Mouse (Mus musculus): ENCODE results near the gene 1700057G04Rik. TPM values are rescaled to one million over a fixed set of nuclear protein-coding genes. Genes with fewer than 3 reads are reported as not detected.

The 1700057G04Rik gene
- polyA plus RNA-seq, 1 experiment: not detected

DNA sequence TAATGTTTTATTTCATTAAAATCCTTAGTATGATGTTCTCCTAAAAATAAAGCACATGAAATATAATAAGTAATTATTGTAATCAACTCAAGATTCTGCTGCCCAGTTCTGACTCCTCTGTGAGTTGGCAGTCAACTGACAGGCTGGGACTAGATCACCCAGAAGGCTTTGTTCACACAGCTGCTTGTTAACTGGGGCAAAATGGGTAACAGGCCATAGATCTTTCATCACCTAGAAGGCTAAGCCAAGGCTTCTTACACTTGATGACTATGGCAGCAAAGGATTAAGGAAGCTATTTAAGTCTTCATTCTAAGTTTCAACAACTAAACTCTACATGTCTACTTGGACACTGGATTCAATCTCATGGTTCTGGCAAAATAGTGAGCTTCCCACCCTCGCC is 68.8 kb downstream of the 1700057G04Rik start:
- no peaks in the 10 kb centered on the region for H3K27me3 ChIP-seq (ENCODE audit: control insufficient read depth, insufficient read depth, low read length)
- H3K4me3 ChIP-seq (ENCODE audit: extremely low read depth, insufficient read depth, insufficient read length): no peak overlapping the region
- WGBS: 78% methylated on average over 1 of the region's 1 CpGs
- no peaks in the 10 kb centered on the region for H3K36me3 ChIP-seq (ENCODE audit: control insufficient read depth, insufficient read depth, low read length)
- no peak overlapping the region for H3K27ac ChIP-seq (ENCODE audit: insufficient read depth, low read length)
- DNase-seq (ENCODE audit: low read depth in 1 of 2, low spot score in 2 of 2): no peak
- no peaks in the 10 kb centered on the region for H3K4me1 ChIP-seq (ENCODE audit: control insufficient read depth, insufficient read depth, insufficient read length)
- TF ChIP-seq CTCF (IDR thresholded peaks at IDR 0.05; ENCODE audit: extremely low read depth, insufficient read depth, insufficient read length, insufficient replicate concordance): no peak
- TF ChIP-seq POLR2A (IDR thresholded peaks at IDR 0.05; ENCODE audit: low read depth, low read length): no peak

DNA sequence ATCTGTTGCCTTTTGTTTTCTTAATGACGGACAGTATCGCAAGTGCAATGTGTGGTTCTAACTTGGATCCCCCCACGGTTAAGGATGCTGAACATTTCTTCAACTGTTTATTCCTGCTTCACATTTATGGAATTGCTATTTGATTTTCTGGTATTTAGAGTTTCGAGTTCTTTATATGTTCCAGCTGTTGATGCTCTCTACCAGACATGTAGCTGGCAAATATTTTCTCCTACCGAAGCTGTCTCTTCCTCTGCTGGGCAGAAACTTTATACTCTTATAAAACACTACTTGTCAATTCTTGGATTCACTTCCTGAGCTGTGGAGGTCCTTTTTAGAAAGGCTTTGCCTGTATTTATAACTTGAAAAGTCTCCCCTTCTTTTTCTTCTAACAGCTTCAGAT is 70.1 kb downstream of the 1700057G04Rik start:
- Histone ChIP-seq H3K27ac (ENCODE audit: insufficient read depth, low read length) (no peak overlapping the region), H3K4me1 (ENCODE audit: control insufficient read depth, insufficient read depth, insufficient read length) (no peaks in the 10 kb centered on the region), H3K4me3 (ENCODE audit: extremely low read depth, insufficient read depth, insufficient read length) (no peak overlapping the region), H3K36me3 (ENCODE audit: control insufficient read depth, insufficient read depth, low read length) (no peaks in the 10 kb centered on the region), H3K27me3 (ENCODE audit: control insufficient read depth, insufficient read depth, low read length) (no peaks in the 10 kb centered on the region)
- TF ChIP-seq POLR2A (IDR thresholded peaks at IDR 0.05; ENCODE audit: low read depth, low read length) (no peak), CTCF (IDR thresholded peaks at IDR 0.05; ENCODE audit: extremely low read depth, insufficient read depth, insufficient read length, insufficient replicate concordance) (no peak)
- WGBS: 82% methylated on average over 5 of the region's 5 CpGs
- DNase-seq (ENCODE audit: low read depth in 1 of 2, low spot score in 2 of 2): no peak

DNA sequence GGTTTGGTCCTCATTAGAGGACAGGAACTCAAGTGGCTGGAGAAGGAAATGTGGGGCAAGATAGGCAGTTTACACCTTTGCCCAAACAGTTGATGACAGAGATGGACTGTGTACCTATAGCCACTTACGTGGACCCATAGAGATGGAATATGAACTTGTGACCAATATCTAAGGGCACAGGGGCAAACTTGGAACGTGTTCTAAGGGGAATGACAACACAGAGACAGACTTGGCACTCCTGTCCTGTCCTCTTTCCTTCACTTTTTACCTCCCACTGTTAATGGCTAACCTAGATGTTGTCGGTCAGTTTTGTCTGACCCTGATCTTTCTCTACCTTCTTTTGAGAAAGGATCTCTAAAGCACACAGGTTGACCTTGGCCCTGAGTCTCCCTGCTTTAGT is 74.2 kb downstream of the 1700057G04Rik start:
- H3K4me1 ChIP-seq (ENCODE audit: control insufficient read depth, insufficient read depth, insufficient read length): no peaks in the 10 kb centered on the region
- TF ChIP-seq POLR2A (IDR thresholded peaks at IDR 0.05; ENCODE audit: low read depth, low read length): no peak
- no peak for TF ChIP-seq CTCF (IDR thresholded peaks at IDR 0.05; ENCODE audit: extremely low read depth, insufficient read depth, insufficient read length, insufficient replicate concordance)
- 84% methylated on average over 3 of the region's 3 CpGs for WGBS
- H3K27me3 ChIP-seq (ENCODE audit: control insufficient read depth, insufficient read depth, low read length): no peaks in the 10 kb centered on the region
- no peak overlapping the region for H3K4me3 ChIP-seq (ENCODE audit: extremely low read depth, insufficient read depth, insufficient read length)
- no peaks in the 10 kb centered on the region for H3K36me3 ChIP-seq (ENCODE audit: control insufficient read depth, insufficient read depth, low read length)
- no peak overlapping the region for H3K27ac ChIP-seq (ENCODE audit: insufficient read depth, low read length)
- DNase-seq (ENCODE audit: low read depth in 1 of 2, low spot score in 2 of 2): no peak

DNA sequence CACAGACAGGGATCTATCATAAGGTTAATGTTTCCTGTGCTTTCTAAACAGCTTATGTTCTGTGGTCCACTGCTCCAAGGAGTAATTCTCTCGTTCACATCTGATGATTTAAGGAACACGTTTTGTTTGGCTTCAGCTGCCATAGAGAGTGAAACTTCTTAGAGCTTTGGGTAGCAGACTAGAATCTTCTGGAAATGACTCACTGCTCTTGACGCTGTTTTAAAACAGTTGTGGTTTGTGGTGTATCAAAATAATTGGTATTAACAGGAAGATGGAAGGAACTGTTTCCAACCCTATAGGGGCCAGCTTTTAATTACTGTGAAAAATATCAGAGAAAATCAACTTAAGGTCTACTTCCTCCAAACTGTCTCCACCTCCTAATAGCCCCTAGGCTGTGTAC is 75.2 kb downstream of the 1700057G04Rik start:
- Histone ChIP-seq H3K4me1 (ENCODE audit: control insufficient read depth, insufficient read depth, insufficient read length) (no peaks in the 10 kb centered on the region), H3K27me3 (ENCODE audit: control insufficient read depth, insufficient read depth, low read length) (no peaks in the 10 kb centered on the region), H3K36me3 (ENCODE audit: control insufficient read depth, insufficient read depth, low read length) (no peaks in the 10 kb centered on the region), H3K27ac (ENCODE audit: insufficient read depth, low read length) (no peak overlapping the region), H3K4me3 (ENCODE audit: extremely low read depth, insufficient read depth, insufficient read length) (no peak overlapping the region)
- WGBS: 4% methylated on average over 3 of the region's 3 CpGs
- no peak for TF ChIP-seq POLR2A (IDR thresholded peaks at IDR 0.05; ENCODE audit: low read depth, low read length)
- no peak for TF ChIP-seq CTCF (IDR thresholded peaks at IDR 0.05; ENCODE audit: extremely low read depth, insufficient read depth, insufficient read length, insufficient replicate concordance)
- DNase-seq (ENCODE audit: low read depth in 1 of 2, low spot score in 2 of 2): no peak

DNA sequence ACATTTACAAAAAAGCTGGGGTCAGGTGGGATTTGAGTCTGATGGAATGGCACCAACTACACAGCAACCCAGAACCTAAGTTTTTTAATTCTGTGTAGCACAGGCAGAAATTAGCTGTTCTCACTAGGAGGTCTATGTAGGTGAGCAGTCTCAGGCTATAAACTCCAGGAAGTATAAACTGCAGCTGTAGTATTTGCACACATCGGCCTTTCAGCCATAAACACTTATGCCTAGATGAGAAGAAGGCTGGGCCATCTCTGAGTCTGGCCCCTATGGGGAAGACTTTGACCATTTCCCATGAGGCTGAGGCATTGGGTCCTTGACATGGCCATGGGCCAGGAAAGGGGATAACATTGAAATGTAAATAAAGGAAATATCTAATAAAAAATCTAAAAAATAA is 76.7 kb downstream of the 1700057G04Rik start:
- H3K36me3 ChIP-seq (ENCODE audit: control insufficient read depth, insufficient read depth, low read length): no peaks in the 10 kb centered on the region
- DNase-seq (ENCODE audit: low read depth in 1 of 2, low spot score in 2 of 2): no peak
- WGBS: 97% methylated on average over 1 of the region's 1 CpGs
- no peaks in the 10 kb centered on the region for H3K4me1 ChIP-seq (ENCODE audit: control insufficient read depth, insufficient read depth, insufficient read length)
- H3K4me3 ChIP-seq (ENCODE audit: extremely low read depth, insufficient read depth, insufficient read length): no peak overlapping the region
- no peaks in the 10 kb centered on the region for H3K27me3 ChIP-seq (ENCODE audit: control insufficient read depth, insufficient read depth, low read length)
- no peak for TF ChIP-seq POLR2A (IDR thresholded peaks at IDR 0.05; ENCODE audit: low read depth, low read length)
- TF ChIP-seq CTCF (IDR thresholded peaks at IDR 0.05; ENCODE audit: extremely low read depth, insufficient read depth, insufficient read length, insufficient replicate concordance): no peak
- H3K27ac ChIP-seq (ENCODE audit: insufficient read depth, low read length): no peak overlapping the region

DNA sequence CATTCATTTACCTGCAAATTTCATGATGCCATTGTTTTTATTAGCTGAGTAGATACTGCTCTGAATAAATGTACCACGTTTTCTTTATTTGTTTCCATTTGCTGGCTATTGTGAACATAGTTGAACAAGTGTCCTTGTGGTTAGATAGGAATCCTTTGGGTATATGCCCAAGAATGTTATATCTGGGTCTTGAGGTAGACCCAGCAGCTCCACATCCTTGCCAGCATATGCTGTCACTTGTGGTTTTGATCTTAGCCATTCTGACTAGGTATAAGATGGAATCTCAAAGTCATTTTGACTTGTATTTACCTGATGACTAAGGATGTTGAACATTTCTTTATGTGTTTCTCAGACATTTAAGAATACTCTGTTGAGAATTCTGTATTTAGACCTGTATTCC is 77.7 kb downstream of the 1700057G04Rik start:
- H3K27me3 ChIP-seq (ENCODE audit: control insufficient read depth, insufficient read depth, low read length): no peaks in the 10 kb centered on the region
- TF ChIP-seq CTCF (IDR thresholded peaks at IDR 0.05; ENCODE audit: extremely low read depth, insufficient read depth, insufficient read length, insufficient replicate concordance) (no peak), POLR2A (IDR thresholded peaks at IDR 0.05; ENCODE audit: low read depth, low read length) (no peak)
- DNase-seq (ENCODE audit: low read depth in 1 of 2, low spot score in 2 of 2): no peak
- no peak overlapping the region for H3K27ac ChIP-seq (ENCODE audit: insufficient read depth, low read length)
- 54% methylated on average over 1 of the region's 1 CpGs for WGBS
- H3K4me3 ChIP-seq (ENCODE audit: extremely low read depth, insufficient read depth, insufficient read length): no peak overlapping the region
- no peaks in the 10 kb centered on the region for H3K4me1 ChIP-seq (ENCODE audit: control insufficient read depth, insufficient read depth, insufficient read length)
- no peaks in the 10 kb centered on the region for H3K36me3 ChIP-seq (ENCODE audit: control insufficient read depth, insufficient read depth, low read length)

DNA sequence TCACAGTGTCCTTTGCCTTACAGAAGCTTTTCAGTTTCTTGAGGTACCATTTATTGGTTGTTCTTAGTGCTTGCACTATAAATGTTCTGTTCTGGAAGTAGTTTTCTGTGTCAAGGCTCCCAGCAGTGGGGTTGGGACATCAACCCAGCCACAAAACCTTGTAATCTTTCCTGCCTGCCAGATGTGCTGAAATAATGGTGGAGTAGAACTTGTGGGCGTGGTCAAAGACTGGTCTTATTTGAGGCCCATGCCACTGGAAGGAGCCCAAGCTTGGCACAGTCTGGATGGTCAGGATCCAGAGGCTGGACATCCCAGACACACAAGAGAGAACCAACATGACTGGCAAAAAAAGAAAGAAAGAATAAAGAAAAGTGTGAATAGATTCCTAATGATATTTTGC is 78.2 kb downstream of the 1700057G04Rik start:
- H3K36me3 ChIP-seq (ENCODE audit: control insufficient read depth, insufficient read depth, low read length): no peaks in the 10 kb centered on the region
- no peaks in the 10 kb centered on the region for H3K27me3 ChIP-seq (ENCODE audit: control insufficient read depth, insufficient read depth, low read length)
- no peak overlapping the region for H3K4me3 ChIP-seq (ENCODE audit: extremely low read depth, insufficient read depth, insufficient read length)
- TF ChIP-seq CTCF (IDR thresholded peaks at IDR 0.05; ENCODE audit: extremely low read depth, insufficient read depth, insufficient read length, insufficient replicate concordance) (no peak), POLR2A (IDR thresholded peaks at IDR 0.05; ENCODE audit: low read depth, low read length) (no peak)
- DNase-seq (ENCODE audit: low read depth in 1 of 2, low spot score in 2 of 2): no peak
- H3K27ac ChIP-seq (ENCODE audit: insufficient read depth, low read length): no peak overlapping the region
- 86% methylated on average over 1 of the region's 1 CpGs for WGBS
- no peaks in the 10 kb centered on the region for H3K4me1 ChIP-seq (ENCODE audit: control insufficient read depth, insufficient read depth, insufficient read length)
